Mouse (Mus musculus) MEL (cell line): ENCODE results near the gene Plekhm3.
"Not testable (repeated sequence)": the region's sequence is repeated elsewhere in the genome, so short reads cannot be mapped to it uniquely, and the experiment has no call there.

Experiments used
- CTCF ChIP-seq, 3 experiments: IDR thresholded peaks in 2 of 3; conservative IDR thresholded peaks in 1 of 3; 2 replicates each; pipeline ENCODE4 v1.5.1; 2011 to 2012; ENCODE audit warnings: low read length in 3 of 3, low read depth in 2 of 3, mild to moderate bottlenecking in 2 of 3, improper control_type of control experiment in 1 of 3, inconsistent platforms in 1 of 3, mixed read lengths in 1 of 3, moderate library complexity in 1 of 3; ENCODE audit not compliant: control insufficient read depth in 1 of 3, insufficient read depth in 1 of 3, poor library complexity in 1 of 3, severe bottlenecking in 1 of 3
- ELF1 ChIP-seq: IDR thresholded peaks from 2 replicates; pipeline ENCODE4 v1.6.1; 2014; ENCODE audit warnings: low read depth, mild to moderate bottlenecking, inconsistent platforms, low read length, improper control_type of control experiment, moderate library complexity
- KAT2A ChIP-seq: conservative IDR thresholded peaks from 2 replicates; pipeline ENCODE4 v1.6.1; 2012; ENCODE audit warnings: low read depth, low read length, improper control_type of control experiment, inconsistent platforms
- ZMIZ1 ChIP-seq: IDR thresholded peaks from 2 replicates; pipeline ENCODE4 v1.6.1; 2012; ENCODE audit warnings: low read depth, mild to moderate bottlenecking, inconsistent platforms, low read length, improper control_type of control experiment, moderate library complexity
- ZNF384 ChIP-seq: IDR thresholded peaks from 2 replicates; pipeline ENCODE4 v1.6.1; 2012; ENCODE audit warnings: low read depth, mild to moderate bottlenecking, inconsistent platforms, low read length, improper control_type of control experiment

GRCm38 (mm10) chr1:64954786-64955185, 1.8 kb downstream of the Plekhm3 start:
- not testable (repeated sequence) for TF ChIP-seq CTCF (IDR thresholded peaks at IDR 0.05 in 2 of 3, conservative IDR thresholded peaks at IDR 0.05 in 1 of 3; ENCODE audit: control insufficient read depth in 1 of 3, insufficient read depth in 1 of 3, low read depth in 2 of 3, low read length in 3 of 3, poor library complexity in 1 of 3, severe bottlenecking in 1 of 3); ZNF384; KAT2A; ZMIZ1; ELF1
